Mouse (Mus musculus) A20 (cell line): ENCODE results near the gene Stk38.

ENCODE experiments used
- DNase-seq: peaks from one replicate; pipeline ENCODE4 v3.0.0-alpha.2; 2011; ENCODE audit warnings: low read depth, low spot score

Stk38 gene

GRCm38 (mm10) chr17:28926866-28927635 is 80.7 kb downstream of the Stk38 start:
- DNase-seq = peak; percentile 64

- DNase-seq = peak; percentile 71
Measured at GRCm38 (mm10) chr17:28926380-28926779, 81.4 kb downstream of the Stk38 start.

GRCm38 (mm10) chr17:28924957-28925595 is 82.7 kb downstream of the Stk38 start:
- DNase-seq = no peak

- DNase-seq = no peak
Measured at GRCm38 (mm10) chr17:28922096-28922495, 85.7 kb downstream of the Stk38 start.

GRCm38 (mm10) chr17:28921086-28921485 is 86.7 kb downstream of the Stk38 start:
- DNase-seq = no peak
